Mouse (Mus musculus): ENCODE results near the gene Tle6. TPM values are rescaled to one million over a fixed set of nuclear protein-coding genes. Genes with fewer than 3 reads are reported as not detected.
"Not testable (repeated sequence)": the region's sequence is repeated elsewhere in the genome, so short reads cannot be mapped to it uniquely, and the experiment has no call there.

Gene Tle6
- polyA plus RNA-seq, 1 experiment from 2014 or later: 3.9 TPM

DNA sequence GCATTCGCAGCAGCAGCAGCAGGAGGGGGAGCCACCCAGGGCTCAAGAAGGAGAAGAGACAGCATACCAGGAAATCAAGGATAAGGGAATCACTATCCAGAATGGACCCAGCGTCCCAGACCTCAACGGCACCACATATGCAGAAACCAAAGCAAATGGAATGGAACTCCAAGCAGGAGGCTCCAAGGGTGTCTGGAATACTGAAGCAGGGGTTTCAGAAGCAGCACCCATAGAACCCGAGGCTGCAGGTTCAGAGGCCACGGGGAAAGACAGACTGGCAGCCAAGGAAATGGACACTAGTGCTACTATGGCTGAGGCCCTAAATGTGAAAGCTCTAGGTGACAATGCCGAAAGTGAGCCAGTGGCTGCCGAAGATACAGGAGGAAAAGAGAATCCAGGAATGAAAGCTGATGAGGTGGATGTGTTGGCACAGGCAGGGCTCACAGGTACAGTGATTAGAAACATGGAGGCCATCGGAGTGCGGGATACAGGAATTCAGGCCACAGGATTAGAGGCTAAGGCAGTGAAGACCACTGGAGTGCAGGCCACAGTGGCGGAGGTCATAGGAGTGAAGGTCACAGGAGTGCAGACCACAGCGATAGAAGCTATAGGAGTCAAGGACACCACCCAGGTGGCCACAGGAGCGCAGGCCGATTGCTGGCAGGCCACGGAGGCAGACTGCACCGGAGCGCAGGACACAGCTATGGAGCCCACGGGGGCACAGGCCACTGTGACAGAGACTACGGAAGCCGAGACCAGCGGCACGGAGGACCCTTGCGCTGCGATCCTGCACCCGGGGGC lies 42.0 kb upstream of the Tle6 start:
- H3K27ac ChIP-seq (ENCODE audit: low read depth, low read length): peak overlapping the region; percentile 91
- peaks cover 8% of the 10 kb centered on the region for H3K4me1 ChIP-seq (replicated peaks; ENCODE audit: control insufficient read depth, insufficient read depth, low read length)
- H3K9me3 ChIP-seq (ENCODE audit: control insufficient read depth, low read length): no peaks in the 10 kb centered on the region
- peak overlapping the region; percentile 63 for H3K4me3 ChIP-seq (ENCODE audit: low read depth, low read length)
- H3K36me3 ChIP-seq (ENCODE audit: control insufficient read depth, insufficient read depth, low read length): no peaks in the 10 kb centered on the region
- H3K27me3 ChIP-seq (ENCODE audit: control insufficient read depth, insufficient read depth, low read length): no peaks in the 10 kb centered on the region
- ATAC-seq (replicated peaks; ENCODE audit: low FRiP score) (no peak; the same call in 1 of the 2 replicates), DNase-seq (ENCODE audit: low spot score) (peak; percentile 50)
- 22% methylated on average over 24 of the region's 24 CpGs for WGBS
- peak overlapping the region; percentile 96 for H3K4me2 ChIP-seq (ENCODE audit: low read depth, low read length, severe bottlenecking)
- peak overlapping the region; percentile 94 for H3K9ac ChIP-seq (ENCODE audit: low read length)

DNA sequence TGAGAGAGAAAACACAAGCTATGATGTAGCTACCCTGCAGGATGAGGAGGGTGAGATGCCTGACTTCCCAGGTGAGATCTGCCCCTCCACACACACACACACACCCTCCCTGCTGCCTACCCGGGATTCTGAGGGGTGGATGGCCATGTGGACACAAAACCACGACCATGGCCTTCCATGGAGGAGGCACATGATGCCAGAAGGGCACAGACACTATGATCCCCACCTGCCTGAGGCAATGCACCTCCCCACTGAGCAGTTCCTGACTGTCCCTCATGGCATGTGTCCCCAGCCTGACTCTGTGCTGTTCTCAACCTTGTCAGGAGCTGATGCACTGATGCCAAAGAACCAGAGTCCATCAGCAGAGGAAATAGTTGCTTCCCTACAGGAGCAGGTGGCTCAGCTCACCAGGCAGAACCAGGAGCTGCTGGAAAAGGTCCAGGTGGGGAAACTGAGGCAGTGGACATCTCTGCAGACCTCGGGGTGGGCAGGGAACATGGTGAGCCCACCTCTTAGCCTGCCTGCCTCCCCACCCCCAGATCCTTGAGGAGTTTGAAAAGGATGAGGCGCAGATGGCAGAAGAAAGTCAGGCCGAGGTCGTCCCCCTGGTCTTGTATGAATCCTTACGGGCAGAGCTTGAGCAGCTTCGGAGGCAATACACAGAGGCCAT lies 41.2 kb upstream of the Tle6 start:
- Histone ChIP-seq H3K4me2 (ENCODE audit: low read depth, low read length, severe bottlenecking) (peak overlapping the region; percentile 96; the same call in 1 of the 2 replicates), H3K9me3 (ENCODE audit: control insufficient read depth, low read length) (no peaks in the 10 kb centered on the region), H3K36me3 (ENCODE audit: control insufficient read depth, insufficient read depth, low read length) (no peaks in the 10 kb centered on the region), H3K27ac (ENCODE audit: low read depth, low read length) (no peak overlapping the region), H3K27me3 (ENCODE audit: control insufficient read depth, insufficient read depth, low read length) (no peaks in the 10 kb centered on the region), H3K9ac (ENCODE audit: low read length) (peak overlapping the region; percentile 5), H3K4me1 (replicated peaks; ENCODE audit: control insufficient read depth, insufficient read depth, low read length) (peaks cover 8% of the 10 kb centered on the region), H3K4me3 (ENCODE audit: low read depth, low read length) (0 out of 2 replicates have a peak overlapping the region, but pooled peaks have one; percentile 63)
- WGBS: 84% methylated on average over 8 of the region's 8 CpGs
- peak; percentile 50 for DNase-seq (ENCODE audit: low spot score)
- ATAC-seq (replicated peaks; ENCODE audit: low FRiP score): no peak

DNA sequence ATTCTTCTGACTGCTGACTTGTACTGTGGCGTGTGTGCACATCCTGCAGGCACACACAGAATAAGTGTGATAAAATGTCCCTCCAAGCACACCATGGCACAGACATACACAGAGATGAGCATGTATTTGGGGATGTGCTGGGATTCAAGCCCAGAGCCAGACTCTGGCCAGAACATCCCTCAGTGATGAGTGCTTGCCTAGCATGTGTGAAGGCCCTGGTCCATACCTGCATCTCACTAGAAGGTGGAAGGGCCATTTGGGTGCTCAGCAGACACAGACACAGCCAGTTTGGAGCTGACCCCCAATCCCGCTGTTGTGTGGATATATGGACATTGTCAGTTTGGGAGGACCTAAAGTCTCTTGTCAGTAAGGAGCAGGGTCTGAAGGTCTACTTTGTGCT lies 40.7 kb upstream of the Tle6 start:
- peaks cover 8% of the 10 kb centered on the region for H3K4me1 ChIP-seq (replicated peaks; ENCODE audit: control insufficient read depth, insufficient read depth, low read length)
- H3K4me3 ChIP-seq (ENCODE audit: low read depth, low read length): no peak overlapping the region
- no peaks in the 10 kb centered on the region for H3K27me3 ChIP-seq (ENCODE audit: control insufficient read depth, insufficient read depth, low read length)
- H3K9me3 ChIP-seq (ENCODE audit: control insufficient read depth, low read length): no peaks in the 10 kb centered on the region
- ATAC-seq (replicated peaks; ENCODE audit: low FRiP score) (no peak), DNase-seq (ENCODE audit: low spot score) (peak; percentile 40)
- 90% methylated on average over 2 of the region's 2 CpGs for WGBS
- no peak overlapping the region for H3K27ac ChIP-seq (ENCODE audit: low read depth, low read length)
- H3K36me3 ChIP-seq (ENCODE audit: control insufficient read depth, insufficient read depth, low read length): no peaks in the 10 kb centered on the region
- no peak overlapping the region for H3K9ac ChIP-seq (ENCODE audit: low read length)
- H3K4me2 ChIP-seq (ENCODE audit: low read depth, low read length, severe bottlenecking): no peak overlapping the region

DNA sequence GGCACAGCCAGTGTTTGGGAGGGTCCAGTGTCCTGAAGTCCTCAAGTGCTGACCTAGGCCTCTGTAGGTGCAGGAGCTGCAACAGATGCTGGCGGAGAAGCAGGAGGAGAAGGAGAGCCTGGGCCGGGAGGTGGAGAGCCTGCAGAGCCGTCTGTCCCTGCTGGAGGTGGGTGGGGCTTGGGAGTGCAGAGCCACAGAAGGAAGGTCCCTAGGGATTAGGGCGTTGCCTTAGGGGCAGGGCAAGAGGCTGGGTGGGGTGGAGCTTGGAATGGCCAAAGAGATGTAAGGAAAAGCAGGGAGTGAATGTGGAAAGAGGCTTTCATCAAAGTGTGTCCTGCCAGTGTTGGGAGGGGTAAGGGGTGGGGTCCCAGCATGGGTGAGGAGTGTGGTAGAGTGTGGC lies 40.0 kb upstream of the Tle6 start:
- H3K27ac ChIP-seq (ENCODE audit: low read depth, low read length); H3K36me3 ChIP-seq (ENCODE audit: control insufficient read depth, insufficient read depth, low read length); ATAC-seq (replicated peaks; ENCODE audit: low FRiP score); H3K9me3 ChIP-seq (ENCODE audit: control insufficient read depth, low read length); H3K27me3 ChIP-seq (ENCODE audit: control insufficient read depth, insufficient read depth, low read length); H3K4me2 ChIP-seq (ENCODE audit: low read depth, low read length, severe bottlenecking); H3K9ac ChIP-seq (ENCODE audit: low read length); H3K4me3 ChIP-seq (ENCODE audit: low read depth, low read length); H3K4me1 ChIP-seq (replicated peaks; ENCODE audit: control insufficient read depth, insufficient read depth, low read length): not testable (repeated sequence)
- WGBS: 47% methylated on average over 4 of the region's 4 CpGs
- DNase-seq (ENCODE audit: low spot score): peak; percentile 46

DNA sequence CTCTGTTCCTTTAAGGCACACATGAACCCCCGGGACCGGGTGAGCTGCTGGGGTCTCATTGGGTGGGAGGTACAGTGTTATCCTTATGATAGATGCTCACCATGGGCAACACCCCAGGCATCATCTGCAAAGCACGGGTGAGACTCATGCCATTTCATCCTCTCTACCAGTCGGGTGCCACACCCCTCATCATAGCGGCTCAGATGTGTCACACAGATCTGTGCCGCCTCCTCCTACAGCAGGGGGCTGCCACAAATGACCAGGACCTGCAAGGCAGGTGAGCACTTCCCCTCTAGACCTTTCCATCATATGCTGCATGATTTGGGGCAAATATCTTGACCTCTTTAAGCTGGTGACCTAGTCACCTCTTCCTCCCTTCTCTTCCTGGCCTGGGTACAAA lies 37.2 kb upstream of the Tle6 start:
- no peak overlapping the region for H3K4me3 ChIP-seq (ENCODE audit: low read depth, low read length)
- no peaks in the 10 kb centered on the region for H3K9me3 ChIP-seq (ENCODE audit: control insufficient read depth, low read length)
- 76% methylated on average over 6 of the region's 6 CpGs for WGBS
- H3K4me2 ChIP-seq (ENCODE audit: low read depth, low read length, severe bottlenecking): no peak overlapping the region
- no peaks in the 10 kb centered on the region for H3K36me3 ChIP-seq (ENCODE audit: control insufficient read depth, insufficient read depth, low read length)
- H3K9ac ChIP-seq (ENCODE audit: low read length): no peak overlapping the region
- peaks cover 11% of the 10 kb centered on the region for H3K4me1 ChIP-seq (replicated peaks; ENCODE audit: control insufficient read depth, insufficient read depth, low read length)
- no peak for ATAC-seq (replicated peaks; ENCODE audit: low FRiP score)
- no peaks in the 10 kb centered on the region for H3K27me3 ChIP-seq (ENCODE audit: control insufficient read depth, insufficient read depth, low read length)
- peak; percentile 49 for DNase-seq (ENCODE audit: low spot score)
- H3K27ac ChIP-seq (ENCODE audit: low read depth, low read length): no peak overlapping the region

DNA sequence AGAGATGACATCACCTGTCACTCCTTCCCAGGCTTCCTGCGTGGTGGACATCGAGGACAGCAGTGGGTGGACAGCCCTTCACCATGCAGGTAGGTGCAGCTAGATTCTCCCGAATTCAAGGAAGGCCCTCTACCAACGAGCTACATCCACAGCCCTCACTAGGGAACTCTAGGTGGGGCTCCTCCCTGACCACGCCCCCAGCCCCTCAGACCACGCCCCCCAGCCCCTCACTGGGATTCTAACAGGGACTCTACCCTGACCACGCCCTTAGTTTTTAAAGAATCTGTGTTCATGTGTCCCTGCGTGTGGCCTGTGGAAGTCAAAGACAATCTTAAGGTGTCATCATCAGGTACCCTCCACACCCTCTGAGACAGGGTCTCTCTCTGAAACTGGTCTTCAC lies 35.5 kb upstream of the Tle6 start:
- ATAC-seq (replicated peaks; ENCODE audit: low FRiP score) (no peak), DNase-seq (ENCODE audit: low spot score) (peak; percentile 49)
- no peaks in the 10 kb centered on the region for H3K36me3 ChIP-seq (ENCODE audit: control insufficient read depth, insufficient read depth, low read length)
- no peak overlapping the region for H3K27ac ChIP-seq (ENCODE audit: low read depth, low read length)
- H3K4me2 ChIP-seq (ENCODE audit: low read depth, low read length, severe bottlenecking): no peak overlapping the region
- H3K4me3 ChIP-seq (ENCODE audit: low read depth, low read length): no peak overlapping the region
- no peaks in the 10 kb centered on the region for H3K27me3 ChIP-seq (ENCODE audit: control insufficient read depth, insufficient read depth, low read length)
- no peak overlapping the region for H3K9ac ChIP-seq (ENCODE audit: low read length)
- no peaks in the 10 kb centered on the region for H3K9me3 ChIP-seq (ENCODE audit: control insufficient read depth, low read length)
- peaks cover 4% of the 10 kb centered on the region; the same call in 1 of the 2 replicates for H3K4me1 ChIP-seq (replicated peaks; ENCODE audit: control insufficient read depth, insufficient read depth, low read length)
- 20% methylated on average over 8 of the region's 8 CpGs for WGBS

DNA sequence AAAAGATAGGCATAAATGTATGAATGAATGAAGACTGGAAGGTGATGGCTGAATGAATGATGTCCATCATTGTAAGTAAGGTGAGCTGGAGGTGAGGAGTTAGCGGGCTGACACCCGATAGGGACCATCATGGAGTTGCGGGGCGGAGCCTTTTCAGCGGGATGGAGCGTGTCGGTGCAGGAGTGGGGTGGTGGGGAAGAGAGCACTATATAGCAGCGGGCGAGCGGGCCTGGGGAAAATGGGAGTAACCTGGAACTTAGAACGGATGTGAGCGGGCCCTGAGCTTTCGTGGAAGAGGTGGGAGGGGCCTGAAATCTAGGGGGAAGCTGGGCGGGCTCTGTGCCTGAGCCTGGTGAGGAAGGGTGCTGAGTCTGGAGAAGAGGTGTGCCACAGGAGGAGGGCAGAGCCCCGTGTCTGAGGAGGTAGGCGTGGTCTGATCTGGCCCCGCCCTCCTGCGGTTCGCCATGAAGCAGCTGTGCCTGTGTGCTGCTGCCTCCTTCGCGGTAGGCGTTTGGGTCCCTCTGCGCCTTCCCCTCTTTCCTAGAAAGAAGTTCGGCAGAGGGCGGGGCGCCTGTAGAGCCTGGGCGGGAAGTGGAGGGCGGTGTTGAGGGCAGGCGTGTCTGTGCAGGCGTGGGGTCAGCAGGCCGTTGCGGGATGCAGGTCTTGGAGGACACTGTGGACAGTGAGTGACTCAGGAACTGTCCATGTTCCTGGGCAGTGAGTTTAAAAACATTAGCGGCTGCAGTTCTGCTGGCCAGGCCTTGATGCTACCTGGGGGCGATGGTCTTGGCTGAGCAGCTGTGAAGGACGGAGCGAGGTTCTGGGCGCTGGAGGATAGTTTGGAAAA lies 32.6 kb upstream of the Tle6 start:
- no peaks in the 10 kb centered on the region for H3K9me3 ChIP-seq (ENCODE audit: control insufficient read depth, low read length)
- H3K9ac ChIP-seq (ENCODE audit: low read length): peak overlapping the region; percentile 58
- peak overlapping the region; percentile 71 for H3K4me2 ChIP-seq (ENCODE audit: low read depth, low read length, severe bottlenecking)
- H3K4me1 ChIP-seq (replicated peaks; ENCODE audit: control insufficient read depth, insufficient read depth, low read length): peaks cover 4% of the 10 kb centered on the region
- H3K36me3 ChIP-seq (ENCODE audit: control insufficient read depth, insufficient read depth, low read length): no peaks in the 10 kb centered on the region
- DNase-seq (ENCODE audit: low spot score) (peak; percentile 92), ATAC-seq (replicated peaks; ENCODE audit: low FRiP score) (peak; percentile 92)
- WGBS: 4% methylated on average over 37 of the region's 37 CpGs
- H3K4me3 ChIP-seq (ENCODE audit: low read depth, low read length): peak overlapping the region; percentile 38
- no peak overlapping the region for H3K27ac ChIP-seq (ENCODE audit: low read depth, low read length)
- no peaks in the 10 kb centered on the region for H3K27me3 ChIP-seq (ENCODE audit: control insufficient read depth, insufficient read depth, low read length)

DNA sequence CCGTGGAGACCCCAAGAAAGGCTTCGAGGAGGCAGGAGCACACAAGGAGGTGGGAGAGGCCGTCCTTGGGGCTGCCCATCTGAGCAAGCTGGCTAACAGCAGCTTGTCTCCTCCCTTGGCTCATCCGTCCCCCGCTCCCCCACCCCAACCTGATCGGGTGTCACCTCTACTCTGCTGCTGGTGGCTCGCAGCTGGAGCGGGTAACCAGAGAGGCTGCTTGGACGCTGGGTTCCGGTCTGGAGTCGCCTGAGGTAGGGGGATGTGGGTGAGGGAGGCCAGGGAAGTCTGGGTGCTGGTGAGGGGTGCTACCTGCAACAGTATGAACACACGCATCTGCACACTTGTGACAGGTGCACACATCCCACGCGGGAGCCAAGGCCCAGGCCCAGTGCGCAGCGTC lies 27.5 kb upstream of the Tle6 start, which contains the start of gene Ankrd24:
Gene Ankrd24 (plus strand): TSS at position 151 of the 400 bp plus-strand sequence.
- no peaks in the 10 kb centered on the region for H3K9me3 ChIP-seq (ENCODE audit: control insufficient read depth, low read length)
- peak within 1 kb of the TSS; percentile 85 for H3K9ac ChIP-seq (ENCODE audit: low read length)
- H3K27me3 ChIP-seq (ENCODE audit: control insufficient read depth, insufficient read depth, low read length): no peaks in the 10 kb centered on the region
- H3K4me2 ChIP-seq (ENCODE audit: low read depth, low read length, severe bottlenecking): peak within 1 kb of the TSS; percentile 80
- ATAC-seq (replicated peaks; ENCODE audit: low FRiP score) (no peak), DNase-seq (ENCODE audit: low spot score) (no peak)
- peaks cover 8% of the 10 kb centered on the region for H3K4me1 ChIP-seq (replicated peaks; ENCODE audit: control insufficient read depth, insufficient read depth, low read length)
- WGBS: 83% methylated on average over 16 of the region's 16 CpGs
- no peaks in the 10 kb centered on the region; the same call in 1 of the 2 replicates for H3K36me3 ChIP-seq (ENCODE audit: control insufficient read depth, insufficient read depth, low read length)
- H3K4me3 ChIP-seq (ENCODE audit: low read depth, low read length): peak within 1 kb of the TSS; percentile 71
- H3K27ac ChIP-seq (ENCODE audit: low read depth, low read length): peak within 1 kb of the TSS; percentile 82
